Mouse (Mus musculus): ENCODE measurements around the gene Ak1. TPM values are rescaled to one million over a fixed set of nuclear protein-coding genes. Genes with fewer than 3 reads are reported as not detected.

Ak1 gene
- total RNA-seq, 1 experiment from 2014 or later, result 61.4 TPM

Small RNAs within 50 kb of the gene (microRNA-seq; reads per million reads assigned to microRNA genes)
- gene Gm47291, result 0 reads per million in 2 experiments
- 0 reads per million in 2 experiments for gene Mir1954

Other genes with a start within 250 kb of the Ak1 start
- 142 and 159 TPM in 2 replicates for gene 1110008P14Rik, start 239.8 kb upstream of the Ak1 start, total RNA-seq (2021)
- gene Lcn2, start 233.5 kb upstream of the Ak1 start, total RNA-seq (2021), result 7.1 and 9.6 TPM in 2 replicates
- gene Ptges2, start 225.9 kb upstream of the Ak1 start, total RNA-seq (2021), result 75.8 and 80.5 TPM in 2 replicates
- 4.3 and 4.4 TPM in 2 replicates for gene Naif1, start 171.3 kb upstream of the Ak1 start, total RNA-seq (2021)
- gene Slc25a25, start 170.3 kb upstream of the Ak1 start, total RNA-seq (2021), result 63.6 and 119 TPM in 2 replicates
- 25.6 and 28.7 TPM in 2 replicates for gene Fam102a, start 86.4 kb upstream of the Ak1 start, total RNA-seq (2021)
- gene Dpm2, start 50.9 kb upstream of the Ak1 start, total RNA-seq (2021), result 47.8 and 61.8 TPM in 2 replicates
- 0.23 TPM in 1 of 2 replicates, not detected in the other for gene Pip5kl1, start 47.0 kb upstream of the Ak1 start, total RNA-seq (2021)
- gene 9430097D07Rik, start 46.1 kb upstream of the Ak1 start, total RNA-seq (2021), result not detected in 2 replicates
- gene St6galnac4, start 34.7 kb upstream of the Ak1 start, total RNA-seq (2021), result 12.0 and 13.5 TPM in 2 replicates
- gene St6galnac6, start 22.0 kb upstream of the Ak1 start, total RNA-seq (2021), result 54.1 and 56.5 TPM in 2 replicates
- gene Eng, start 24.8 kb downstream of the Ak1 start, total RNA-seq (2021), result 105 and 106 TPM in 2 replicates
- gene Fpgs, start 82.4 kb downstream of the Ak1 start, total RNA-seq (2021), result 16.2 and 35.8 TPM in 2 replicates
- 67.4 and 79.7 TPM in 2 replicates for gene Cdk9, start 91.3 kb downstream of the Ak1 start, total RNA-seq (2021)
- gene Sh2d3c, start 99.3 kb downstream of the Ak1 start, total RNA-seq (2021), result 29.8 and 39.3 TPM in 2 replicates
- not detected in 2 replicates for gene 6330409D20Rik, start 119.3 kb downstream of the Ak1 start, total RNA-seq (2021)
- gene Tor2a, start 135.5 kb downstream of the Ak1 start, total RNA-seq (2021), result 25.3 and 26.8 TPM in 2 replicates
- 0.26 TPM in 1 of 2 replicates, not detected in the other for gene Ttc16, start 153.9 kb downstream of the Ak1 start, total RNA-seq (2021)
- 5.1 and 5.9 TPM in 2 replicates for gene Ptrh1, start 154.0 kb downstream of the Ak1 start, total RNA-seq (2021)
- gene Cfap157, start 162.7 kb downstream of the Ak1 start, total RNA-seq (2021), result not detected in 2 replicates
- gene Stxbp1, start 225.5 kb downstream of the Ak1 start, total RNA-seq (2021), result 25.2 and 26.4 TPM in 2 replicates